Mouse (Mus musculus) cerebellum, postnatal 25 days (tissue): Measurements from ENCODE around the gene Rab3b.
"Not testable (repeated sequence)": the region's sequence is repeated elsewhere in the genome, so short reads cannot be mapped to it uniquely, and the experiment has no call there.

Experiments used
- DNase-seq, 2 experiments: peaks; one replicate each; pipeline ENCODE4 v3.0.0; 2021; ENCODE audit warnings: mixed read lengths in 2 of 2

Rab3b gene

GRCm38 (mm10) chr4:108900421-108900820 is 21.6 kb downstream of the Rab3b start:
- DNase-seq = no peak

- no peak for DNase-seq
These were observed 24.0 kb downstream of the Rab3b start for GRCm38 (mm10) chr4:108902886-108903285.

GRCm38 (mm10) chr4:108903346-108903745 is 24.5 kb downstream of the Rab3b start:
- DNase-seq = no peak

- no peak for DNase-seq
These were observed 25.2 kb downstream of the Rab3b start for GRCm38 (mm10) chr4:108904076-108904475.

GRCm38 (mm10) chr4:108904790-108905189 is 25.9 kb downstream of the Rab3b start:
- no peak for DNase-seq

- DNase-seq = no peak
These were observed 27.0 kb downstream of the Rab3b start for GRCm38 (mm10) chr4:108905859-108906258.

GRCm38 (mm10) chr4:108907475-108907874 is 28.6 kb downstream of the Rab3b start:
- no peak for DNase-seq

GRCm38 (mm10) chr4:108909872-108910425 is 31.1 kb downstream of the Rab3b start:
- DNase-seq = no peak

- no peak for DNase-seq
These were observed 33.0 kb downstream of the Rab3b start for GRCm38 (mm10) chr4:108911866-108912265.

- no peak for DNase-seq
These were observed 34.3 kb downstream of the Rab3b start for GRCm38 (mm10) chr4:108913180-108913579.

- no peak for DNase-seq
These were observed 35.5 kb downstream of the Rab3b start for GRCm38 (mm10) chr4:108914391-108914790.

GRCm38 (mm10) chr4:108915101-108915500 is 36.2 kb downstream of the Rab3b start:
- DNase-seq = no peak

- no peak for DNase-seq
These were observed 38.8 kb downstream of the Rab3b start for GRCm38 (mm10) chr4:108917654-108918053.

- DNase-seq = not testable (repeated sequence)
These were observed 49.1 kb downstream of the Rab3b start for GRCm38 (mm10) chr4:108927945-108928344.

GRCm38 (mm10) chr4:108933163-108933562 is 54.3 kb downstream of the Rab3b start:
- no peak for DNase-seq

GRCm38 (mm10) chr4:108934856-108935255 is 56.0 kb downstream of the Rab3b start:
- no peak for DNase-seq

- peak; percentile 57 to 69 for DNase-seq
These were observed 59.2 kb downstream of the Rab3b start for GRCm38 (mm10) chr4:108937848-108938771.

- DNase-seq = peak; percentile 32 to 48
These were observed 62.0 kb downstream of the Rab3b start for GRCm38 (mm10) chr4:108940681-108941473.

- DNase-seq = no peak
These were observed 63.3 kb downstream of the Rab3b start for GRCm38 (mm10) chr4:108942171-108942570.

GRCm38 (mm10) chr4:108942986-108943720 is 64.3 kb downstream of the Rab3b start:
- no peak for DNase-seq

- DNase-seq = peak; percentile 76 to 85
These were observed 70.3 kb downstream of the Rab3b start for GRCm38 (mm10) chr4:108949168-108949567.

GRCm38 (mm10) chr4:108950201-108950600 is 71.3 kb downstream of the Rab3b start:
- no peak for DNase-seq

GRCm38 (mm10) chr4:108951663-108952062 is 72.8 kb downstream of the Rab3b start:
- no peak for DNase-seq
